Mouse (Mus musculus) cerebellum, postnatal 10 days (tissue): ENCODE results near the gene Akap13.

Source experiments
- DNase-seq, 2 experiments: peaks; one replicate each; pipeline ENCODE4 v3.0.0; 2021; ENCODE audit warnings: mixed read lengths in 2 of 2

The Akap13 gene

GRCm38 (mm10) chr7:75684976-75685375, 229.6 kb downstream of the Akap13 start:
- no peak for DNase-seq

- DNase-seq = no peak
These were observed 230.9 kb downstream of the Akap13 start for GRCm38 (mm10) chr7:75686046-75686826.

- DNase-seq = no peak
These were observed 231.5 kb downstream of the Akap13 start for GRCm38 (mm10) chr7:75686827-75687164.

GRCm38 (mm10) chr7:75688144-75688543, 232.8 kb downstream of the Akap13 start:
- no peak for DNase-seq

- no peak for DNase-seq
These were observed 239.4 kb downstream of the Akap13 start for GRCm38 (mm10) chr7:75694777-75695176.

- no peak for DNase-seq
These were observed 244.5 kb downstream of the Akap13 start for GRCm38 (mm10) chr7:75699836-75700235.

- no peak for DNase-seq
These were observed 245.5 kb downstream of the Akap13 start for GRCm38 (mm10) chr7:75700771-75701345.

- no peak for DNase-seq
These were observed 246.4 kb downstream of the Akap13 start for GRCm38 (mm10) chr7:75701761-75702160.

GRCm38 (mm10) chr7:75702368-75702767, 247.0 kb downstream of the Akap13 start:
- no peak for DNase-seq

GRCm38 (mm10) chr7:75702966-75703645, 247.8 kb downstream of the Akap13 start:
- DNase-seq = no peak

GRCm38 (mm10) chr7:75704862-75705261, 249.5 kb downstream of the Akap13 start:
- DNase-seq = no peak

- no peak for DNase-seq
These were observed 254.6 kb downstream of the Akap13 start for GRCm38 (mm10) chr7:75709936-75710335.

GRCm38 (mm10) chr7:75710920-75711319, 255.6 kb downstream of the Akap13 start:
- no peak for DNase-seq

- DNase-seq = no peak
These were observed 256.1 kb downstream of the Akap13 start for GRCm38 (mm10) chr7:75711436-75711835.

GRCm38 (mm10) chr7:75712808-75713207, 257.5 kb downstream of the Akap13 start:
- no peak for DNase-seq

GRCm38 (mm10) chr7:75713959-75714358, 258.6 kb downstream of the Akap13 start:
- no peak for DNase-seq

- no peak for DNase-seq
These were observed 259.7 kb downstream of the Akap13 start for GRCm38 (mm10) chr7:75715026-75715425.

GRCm38 (mm10) chr7:75715939-75716338, 260.6 kb downstream of the Akap13 start:
- DNase-seq = no peak

- DNase-seq = no peak
These were observed 262.0 kb downstream of the Akap13 start for GRCm38 (mm10) chr7:75717349-75717748.

- no peak for DNase-seq
These were observed 266.0 kb downstream of the Akap13 start for GRCm38 (mm10) chr7:75721302-75721701.

GRCm38 (mm10) chr7:75724012-75724411, 268.7 kb downstream of the Akap13 start:
- DNase-seq = no peak

- DNase-seq = no peak
These were observed 270.6 kb downstream of the Akap13 start for GRCm38 (mm10) chr7:75725899-75726298.

GRCm38 (mm10) chr7:75726867-75727266, 271.5 kb downstream of the Akap13 start:
- peak; percentile 10 to 19 for DNase-seq

- no peak for DNase-seq
These were observed 274.3 kb downstream of the Akap13 start for GRCm38 (mm10) chr7:75729652-75730051.
